Mouse (Mus musculus) lung, adult 2 months (tissue): ENCODE results near the gene Rfpl4. TPM values are rescaled to one million over a fixed set of nuclear protein-coding genes. Genes with fewer than 3 reads are reported as not detected.

ENCODE experiments used
- DNase-seq: peaks from one replicate; pipeline ENCODE4 v3.0.0; 2022
- H3K4me1 ChIP-seq: fragments of 200-500 bp; 2 replicates; pipeline ENCODE4 v1.6.1; 2011; ENCODE audit warnings: low read length; ENCODE audit not compliant: control insufficient read depth, insufficient read depth
- H3K4me3 ChIP-seq: fragments of 200-500 bp; replicated peaks from 2 replicates; pipeline ENCODE3; 2011; ENCODE audit warnings: low read depth, mild to moderate bottlenecking, control low read depth, low read length; ENCODE audit errors: extremely low read depth
- CTCF ChIP-seq: fragments of 200-500 bp; IDR thresholded peaks from 2 replicates; pipeline ENCODE4 v1.5.1; 2011; ENCODE audit warnings: mild to moderate bottlenecking, low read length, control low read depth; ENCODE audit not compliant: insufficient read depth
- POLR2A ChIP-seq: fragments of 200-500 bp; IDR thresholded peaks from 2 replicates; pipeline ENCODE4 v1.6.1; 2011; ENCODE audit warnings: low read depth, mild to moderate bottlenecking, control low read depth, low read length, borderline replicate concordance; ENCODE audit errors: extremely low read depth
- WGBS: fragments of 180-500 bp; shearing (Covaris S2); methylation state at CpG from one replicate; pipeline ENCODE4 v1.1.7; 2018; 5-methylcytosine and 5-hydroxymethylcytosine counted together
- polyA plus RNA-seq: library from polyadenylated mRNA; depleted of rRNA; stranded (reverse); fragments of >200 nt; gene quantifications from 2 replicates; pipeline ENCODE4 v1.2.3, GENCODE M21; 2012; rRNA removed

The Rfpl4 gene
- polyA plus RNA-seq, 1 experiment, result not detected

DNA sequence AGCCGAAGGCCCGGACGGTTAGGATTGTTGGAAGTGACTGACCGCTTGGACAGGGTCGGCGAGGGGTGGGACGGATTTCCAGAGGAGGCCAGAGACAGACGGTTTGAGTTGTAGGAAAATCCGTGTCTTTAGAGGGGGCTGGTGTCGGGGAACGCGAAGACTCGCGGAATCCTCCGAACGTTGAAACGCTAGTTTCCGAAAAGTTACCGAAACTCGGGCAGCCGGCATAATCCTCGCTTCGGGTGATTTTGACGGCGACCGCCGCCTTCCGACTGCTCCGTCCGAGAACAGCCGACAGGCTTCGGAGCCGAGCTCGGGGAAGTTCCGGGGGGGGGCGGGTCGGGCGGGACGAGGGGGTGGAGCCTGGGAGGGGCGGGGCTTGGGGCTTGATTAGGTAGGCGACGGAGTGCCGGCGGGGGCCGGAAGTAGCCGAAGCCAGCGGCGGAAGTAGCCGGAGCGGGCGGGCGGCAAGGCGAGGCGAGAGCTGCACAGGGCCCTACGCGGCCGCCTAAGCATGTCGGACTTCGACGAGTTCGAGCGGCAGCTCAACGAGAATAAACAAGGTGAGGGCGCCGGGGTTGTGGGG lies 54.9 kb downstream of the Rfpl4 start, which contains the start of gene U2af2:
Gene U2af2, plus strand, starts transcription at position 370 of the 586 bp plus-strand sequence.
- Histone ChIP-seq H3K4me3 (peak within 1 kb of the TSS; percentile 95), H3K4me1 (peaks cover 4% of the 10 kb centered on the region)
- peak; percentile 92 for DNase-seq
- 1% methylated on average over 65 of the region's 65 CpGs for WGBS
- TF ChIP-seq POLR2A (peak; percentile 77), CTCF (no peak)

DNA sequence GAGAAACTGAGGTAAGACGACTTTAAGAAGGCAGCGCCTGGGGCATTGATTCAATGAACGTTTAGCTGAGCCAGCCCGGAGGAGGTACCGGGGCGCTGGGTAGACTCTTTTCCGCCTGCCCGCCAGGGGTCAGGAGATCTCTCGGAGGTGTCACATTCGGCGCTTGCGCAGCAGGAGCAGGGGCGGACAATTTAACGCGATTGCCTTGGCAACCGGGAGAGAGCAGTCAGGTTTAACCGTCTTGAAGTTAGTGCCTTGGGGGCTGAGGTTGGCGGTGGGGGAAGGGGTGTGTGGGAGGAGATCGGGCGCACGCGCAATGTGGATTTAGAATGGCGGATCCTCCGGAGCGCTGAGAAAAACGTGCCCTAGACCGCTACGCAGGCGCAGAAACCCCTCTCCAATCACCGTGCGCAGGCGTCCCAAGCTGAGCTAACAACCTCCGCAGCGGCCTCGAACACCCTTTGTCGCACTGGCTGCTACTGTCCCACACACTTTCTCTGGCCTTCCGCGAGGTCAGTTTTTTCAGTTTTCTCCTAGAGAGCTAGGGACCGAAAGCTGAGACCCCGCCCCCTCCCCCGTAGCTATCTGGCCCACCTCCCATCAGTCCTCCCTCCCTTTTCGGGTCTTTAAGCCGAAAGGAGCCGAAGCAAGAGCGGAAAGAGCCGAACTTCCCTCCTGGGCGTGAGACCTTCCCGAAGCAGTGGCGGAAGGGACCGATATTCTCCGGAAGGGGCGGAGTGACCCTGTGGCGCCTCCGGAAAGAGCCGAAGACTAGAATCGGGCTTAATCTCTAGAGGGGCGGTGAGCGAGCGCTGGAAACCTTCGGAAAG lies 55.6 kb downstream of the Rfpl4 start:
- TF ChIP-seq POLR2A (peak; percentile 47; the same call in 1 of the 2 replicates), CTCF (peak; percentile 54)
- DNase-seq, result peak; percentile 97
- Histone ChIP-seq H3K4me3 (peak overlapping the region; percentile 95), H3K4me1 (peaks cover 4% of the 10 kb centered on the region)
- WGBS, result under 1% methylated on average over 60 of the region's 60 CpGs

DNA sequence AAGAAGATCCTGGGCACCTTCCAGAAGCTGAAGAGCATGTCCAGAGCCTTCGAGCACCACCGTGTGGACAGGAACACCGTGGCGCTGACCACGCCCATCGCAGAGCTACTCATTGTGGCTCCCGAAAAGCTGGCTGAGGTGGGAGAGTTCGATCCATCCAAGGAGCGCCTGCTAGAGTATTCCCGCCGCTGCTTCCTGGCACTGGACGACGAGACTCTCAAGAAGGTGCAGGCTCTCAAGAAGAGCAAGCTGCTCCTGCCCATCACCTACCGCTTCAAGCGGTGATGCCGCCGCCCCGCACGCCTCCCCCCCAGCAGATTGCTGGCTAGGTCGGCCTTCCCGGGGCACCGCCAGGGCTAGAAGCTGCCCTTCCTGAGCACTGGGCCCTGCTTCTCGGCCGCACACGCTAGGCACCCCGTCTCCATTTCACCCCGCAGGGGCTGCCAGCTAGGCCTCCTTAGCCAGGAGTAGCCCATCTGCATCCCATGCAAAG lies 56.5 kb downstream of the Rfpl4 start:
- Histone ChIP-seq H3K4me3 (peak overlapping the region; percentile 29), H3K4me1 (peaks cover 4% of the 10 kb centered on the region)
- peak; percentile 71 for DNase-seq
- no peak for TF ChIP-seq POLR2A
- peak; percentile 73 for TF ChIP-seq CTCF
- WGBS, result 2% methylated on average over 27 of the region's 27 CpGs

Other genes with a start within 250 kb of the Rfpl4 start
- 14.1 and 22.3 TPM in 2 replicates for gene Isoc2b, start 246.7 kb downstream of the Rfpl4 start, polyA plus RNA-seq
- 13.4 and 15.0 TPM in 2 replicates for gene Isoc2a, start 239.8 kb downstream of the Rfpl4 start, polyA plus RNA-seq
- gene Gm36210, start 210.4 kb downstream of the Rfpl4 start, polyA plus RNA-seq, result 0.15 and 0.20 TPM in 2 replicates
- 20.6 and 24.7 TPM in 2 replicates for gene Zfp628, start 201.7 kb downstream of the Rfpl4 start, polyA plus RNA-seq
- gene Nat14, start 194.9 kb downstream of the Rfpl4 start, polyA plus RNA-seq, result 7.1 and 7.6 TPM in 2 replicates
- gene Ssc5d, start 191.2 kb downstream of the Rfpl4 start, polyA plus RNA-seq, result 7.5 and 8.0 TPM in 2 replicates
- gene Sbk2, start 152.5 kb downstream of the Rfpl4 start, polyA plus RNA-seq, result 5.6 and 24.2 TPM in 2 replicates
- 6.5 and 9.0 TPM in 2 replicates for gene Sbk3, start 145.8 kb downstream of the Rfpl4 start, polyA plus RNA-seq
- 84.1 and 90.7 TPM in 2 replicates for gene Zfp579, start 120.8 kb downstream of the Rfpl4 start, polyA plus RNA-seq
- 37.0 and 43.5 TPM in 2 replicates for gene Zfp524, start 102.5 kb downstream of the Rfpl4 start, polyA plus RNA-seq
- 32.2 and 33.9 TPM in 2 replicates for gene Fiz1, start 102.3 kb downstream of the Rfpl4 start, polyA plus RNA-seq
- not detected in 2 replicates for gene Gm44973, start 101.5 kb downstream of the Rfpl4 start, polyA plus RNA-seq
- 43.2 and 47.9 TPM in 2 replicates for gene Zfp865, start 96.6 kb downstream of the Rfpl4 start, polyA plus RNA-seq
- gene Ccdc106, start 96.4 kb downstream of the Rfpl4 start, polyA plus RNA-seq, result 0.90 and 0.97 TPM in 2 replicates
- gene 4632433K11Rik, start 82.8 kb downstream of the Rfpl4 start, polyA plus RNA-seq, result not detected in 2 replicates
- 5.2 and 6.9 TPM in 2 replicates for gene Zfp784, start 78.5 kb downstream of the Rfpl4 start, polyA plus RNA-seq
- gene Zfp580, start 65.4 kb downstream of the Rfpl4 start, polyA plus RNA-seq, result 36.0 and 37.9 TPM in 2 replicates
- gene U2af2, start 54.8 kb downstream of the Rfpl4 start, polyA plus RNA-seq, result 145 and 189 TPM in 2 replicates
- gene Epn1, start 36.7 kb downstream of the Rfpl4 start, polyA plus RNA-seq, result 151 and 160 TPM in 2 replicates
- 0.24 TPM in 1 of 2 replicates, not detected in the other for gene Rasl2-9, start 9.0 kb upstream of the Rfpl4 start, polyA plus RNA-seq
- gene Vmn1r55, start 32.7 kb upstream of the Rfpl4 start, polyA plus RNA-seq, result not detected in 2 replicates
- gene Vmn1r56, start 79.8 kb upstream of the Rfpl4 start, polyA plus RNA-seq, result not detected in 2 replicates
- not detected in 2 replicates for gene Vmn1r57, start 101.5 kb upstream of the Rfpl4 start, polyA plus RNA-seq
- not detected in 2 replicates for gene Gm5065, start 233.6 kb upstream of the Rfpl4 start, polyA plus RNA-seq
- gene Nlrp2, start 234.1 kb upstream of the Rfpl4 start, polyA plus RNA-seq, result not detected in 2 replicates